In genomic region chr19:29708003-29708402, GRCm38 (mm10) we compare ENCODE assay signal across 9 mouse cellular contexts. TPM values are rescaled to one million over a fixed set of nuclear protein-coding genes. Genes with fewer than 3 reads are reported as not detected.
DNase-seq lines count a peak whose midpoint lies in the region; ATAC-seq and TF ChIP-seq lines count a peak whose summit lies in the region.
"Had no signal": no experiment of that assay in that cellular context is flagged by ENCODE, and none has a peak within 500 bp of the region (broad histone marks: within the 10 kb centered on the region; RNA-seq: fewer than 3 reads in every experiment).

No protein-coding gene starts in this region.

- no peak overlapping the region for H3K9ac ChIP-seq in midbrain, postnatal 0 days (replicated peaks; ENCODE audit: low read length, poor library complexity, severe bottlenecking)
- no peak overlapping the region for H3K9ac ChIP-seq in midbrain, embryonic 15.5 days
- no peak overlapping the region for H3K9ac ChIP-seq in liver, embryonic 14.5 days (replicated peaks)
- no peak overlapping the region for H3K9ac ChIP-seq in stomach, embryonic 16.5 days (ENCODE audit: low read length)

- DNase-seq in adrenal gland, postnatal 10 days: peak; percentile 20
- no peak for DNase-seq in adrenal gland, adult 8-10 months
- DNase-seq in midbrain, postnatal 0 days (ENCODE audit: low spot score): no peak
- peak in 1 of 3 experiments; percentile 7 for DNase-seq in liver, embryonic 14.5 days (ENCODE audit: low read depth in 3 of 3, low spot score in 3 of 3)
- DNase-seq in left cerebral cortex, postnatal 4 days: no peak
- no peak for DNase-seq in frontal cortex, adult 2 months (ENCODE audit: extremely low spot score in 1 of 2, low spot score in 1 of 2)

- intact Hi-C loops in left cerebral cortex, postnatal 4 days (cut with DNase I): no loop called here

- peak overlapping the region; percentile 28 for H3K4me2 ChIP-seq in midbrain, postnatal 0 days (ENCODE audit: low read depth, low read length, poor library complexity, severe bottlenecking)
- H3K4me2 ChIP-seq in midbrain, embryonic 15.5 days: no peak overlapping the region; the same call in 1 of the 2 replicates
- H3K4me2 ChIP-seq in liver, embryonic 14.5 days (ENCODE audit: low read depth): peak overlapping the region; percentile 44
- H3K4me2 ChIP-seq in stomach, embryonic 16.5 days (ENCODE audit: low read depth, low read length): peak overlapping the region; percentile 47

- ATAC-seq in midbrain, postnatal 0 days (ENCODE audit: low FRiP score): no peak
- ATAC-seq in midbrain, embryonic 15.5 days (replicated peaks): no peak
- no peak for ATAC-seq in liver, embryonic 14.5 days (ENCODE audit: insufficient read depth)
- no peak for ATAC-seq in stomach, embryonic 16.5 days (ENCODE audit: insufficient read depth, low FRiP score)

- H3K9me3 ChIP-seq in midbrain, postnatal 0 days (ENCODE audit: low read length): no peaks in the 10 kb centered on the region
- no peaks in the 10 kb centered on the region for H3K9me3 ChIP-seq in midbrain, embryonic 15.5 days
- H3K9me3 ChIP-seq in liver, embryonic 14.5 days (ENCODE audit: control insufficient read depth, low read length): no peaks in the 10 kb centered on the region
- no peaks in the 10 kb centered on the region for H3K9me3 ChIP-seq in stomach, embryonic 16.5 days (replicated peaks; ENCODE audit: control insufficient read depth, low read length)

- TF ChIP-seq CTCF in midbrain, postnatal 0 days (IDR thresholded peaks at IDR 0.05): no peak
- TF ChIP-seq CTCF in liver, embryonic 14.5 days (IDR thresholded peaks at IDR 0.05; ENCODE audit: low read depth): no peak

- no peaks in the 10 kb centered on the region for H3K27me3 ChIP-seq in midbrain, postnatal 0 days (ENCODE audit: insufficient read depth, low read length)
- no peaks in the 10 kb centered on the region for H3K27me3 ChIP-seq in midbrain, embryonic 15.5 days (replicated peaks)
- H3K27me3 ChIP-seq in liver, embryonic 14.5 days (ENCODE audit: control insufficient read depth, insufficient read depth, low read length): no peaks in the 10 kb centered on the region
- no peaks in the 10 kb centered on the region for H3K27me3 ChIP-seq in stomach, embryonic 16.5 days (ENCODE audit: control insufficient read depth, insufficient read depth, low read length)

- no peak overlapping the region for H3K27ac ChIP-seq in midbrain, postnatal 0 days (ENCODE audit: low read depth, low read length)
- H3K27ac ChIP-seq in midbrain, embryonic 15.5 days: no peak overlapping the region
- H3K27ac ChIP-seq in liver, embryonic 14.5 days: no peak overlapping the region
- H3K27ac ChIP-seq in stomach, embryonic 16.5 days (ENCODE audit: low read length): no peak overlapping the region
- H3K27ac ChIP-seq: heart, adult 2 months had no signal

- H3K4me3 ChIP-seq in midbrain, postnatal 0 days (ENCODE audit: low read depth, low read length): 0 out of 2 replicates have a peak overlapping the region, but pooled peaks have one; percentile 8
- no peak overlapping the region for H3K4me3 ChIP-seq in midbrain, embryonic 15.5 days
- H3K4me3 ChIP-seq in liver, embryonic 14.5 days (ENCODE audit: insufficient read depth in 1 of 2, low read depth in 2 of 2, low read length in 2 of 2): peak overlapping the region; percentile 28; a peak in 3 of 4 replicates
- H3K4me3 ChIP-seq in stomach, embryonic 16.5 days (replicated peaks; ENCODE audit: low read length): peak overlapping the region; percentile 39
- H3K4me3 ChIP-seq: heart, adult 2 months had no signal

- H3K36me3 ChIP-seq in midbrain, postnatal 0 days (ENCODE audit: insufficient read depth, low read length): no peaks in the 10 kb centered on the region
- no peaks in the 10 kb centered on the region for H3K36me3 ChIP-seq in midbrain, embryonic 15.5 days (replicated peaks)
- H3K36me3 ChIP-seq in liver, embryonic 14.5 days (replicated peaks; ENCODE audit: control insufficient read depth, insufficient read depth, low read depth): no peaks in the 10 kb centered on the region
- H3K36me3 ChIP-seq in stomach, embryonic 16.5 days (ENCODE audit: control insufficient read depth, insufficient read depth, low read length): no peaks in the 10 kb centered on the region

- 68% methylated on average over 14 of the region's 14 CpGs for WGBS in midbrain, postnatal 0 days
- WGBS in midbrain, embryonic 15.5 days: 71% methylated on average over 14 of the region's 14 CpGs
- WGBS in liver, embryonic 14.5 days (ENCODE audit: insufficient replicate concordance): 37% methylated on average over 14 of the region's 14 CpGs
- 40% methylated on average over 14 of the region's 14 CpGs for WGBS in stomach, embryonic 16.5 days

- no peaks in the 10 kb centered on the region for H3K4me1 ChIP-seq in midbrain, postnatal 0 days (ENCODE audit: insufficient read depth, low read length)
- H3K4me1 ChIP-seq in midbrain, embryonic 15.5 days: no peaks in the 10 kb centered on the region
- no peaks in the 10 kb centered on the region for H3K4me1 ChIP-seq in liver, embryonic 14.5 days (replicated peaks; ENCODE audit: control insufficient read depth in 2 of 2, insufficient read depth in 2 of 2, low read length in 1 of 2)
- H3K4me1 ChIP-seq in stomach, embryonic 16.5 days (ENCODE audit: control insufficient read depth, insufficient read depth, low read length): no peaks in the 10 kb centered on the region

- no peak for TF ChIP-seq EP300 in liver, embryonic 14.5 days (IDR thresholded peaks at IDR 0.05; ENCODE audit: low read depth)

RNA-seq across cellular contexts. Expression of gene Mlana, which starts 10.4 kb away (rescaled TPM):
- not detected for total RNA-seq in adrenal gland, postnatal 10 days (2021)
- not detected for total RNA-seq in adrenal gland, adult 8-10 months (2022)
- total RNA-seq in midbrain, postnatal 0 days (2014; rRNA removed): not detected in 2 replicates
- not detected in 2 replicates for polyA plus RNA-seq in midbrain, postnatal 0 days (2015; fragmentation: Nextera tagmentation; extraction: Ambion mirVana)
- polyA plus RNA-seq in midbrain, embryonic 15.5 days (2015; fragmentation: Nextera tagmentation; extraction: Ambion mirVana): not detected in 2 replicates
- polyA plus RNA-seq in liver, embryonic 14.5 days (2012; rRNA removed): not detected in 2 replicates
- not detected in 2 replicates for polyA plus RNA-seq in liver, embryonic 14.5 days (2014; fragmentation: Nextera tagmentation; extraction: Ambion mirVana)
- not detected in 2 replicates for polyA plus RNA-seq in stomach, embryonic 16.5 days (2015; fragmentation: Nextera tagmentation; extraction: Ambion mirVana)
- total RNA-seq in left cerebral cortex, postnatal 4 days (2021): not detected
- 0.34 and 0.63 TPM in 2 replicates for polyA plus RNA-seq in frontal cortex, adult 2 months (2012; rRNA removed)

RNA-seq across cellular contexts. Expression of gene Ermp1, which starts 59.8 kb away (rescaled TPM):
- total RNA-seq in adrenal gland, postnatal 10 days (2021): 10 to 100 TPM; 41.9 to 43.0 TPM
- total RNA-seq in adrenal gland, adult 8-10 months (2022): 10 to 100 TPM; 50.7 to 68.4 (median 58.3) TPM
- 15.8 and 27.6 TPM in 2 replicates for total RNA-seq in midbrain, postnatal 0 days (2014; rRNA removed)
- 7.7 and 9.6 TPM in 2 replicates for polyA plus RNA-seq in midbrain, postnatal 0 days (2015; fragmentation: Nextera tagmentation; extraction: Ambion mirVana)
- 9.0 and 9.2 TPM in 2 replicates for polyA plus RNA-seq in midbrain, embryonic 15.5 days (2015; fragmentation: Nextera tagmentation; extraction: Ambion mirVana)
- 5.9 and 6.8 TPM in 2 replicates for polyA plus RNA-seq in liver, embryonic 14.5 days (2012; rRNA removed)
- 7.2 and 8.6 TPM in 2 replicates for polyA plus RNA-seq in liver, embryonic 14.5 days (2014; fragmentation: Nextera tagmentation; extraction: Ambion mirVana)
- polyA plus RNA-seq in stomach, embryonic 16.5 days (2015; fragmentation: Nextera tagmentation; extraction: Ambion mirVana): 17.2 and 17.9 TPM in 2 replicates
- total RNA-seq in left cerebral cortex, postnatal 4 days (2021): 10 to 100 TPM; 22.7 to 23.1 TPM
- polyA plus RNA-seq in frontal cortex, adult 2 months (2012; rRNA removed): 24.4 and 26.8 TPM in 2 replicates
